Mouse (Mus musculus): ENCODE data around the gene Cep164. TPM values are rescaled to one million over a fixed set of nuclear protein-coding genes. Genes with fewer than 3 reads are reported as not detected.
A peak's percentile ranks its signal among the peaks of the same experiment; 100 is the strongest.

Cep164 gene
- polyA plus RNA-seq, 1 experiment from 2014 or later: 17.5 TPM

GRCm38 (mm10) chr9:45769596-45769995 is 58.9 kb downstream of the Cep164 start:
- H3K4me1 ChIP-seq (replicated peaks; ENCODE audit: control insufficient read depth, insufficient read depth, low read length): no peaks in the 10 kb centered on the region
- no peak for ATAC-seq (replicated peaks; ENCODE audit: low FRiP score)
- H3K4me3 ChIP-seq (ENCODE audit: low read depth, low read length): no peak overlapping the region
- no peaks in the 10 kb centered on the region; the same call in 1 of the 2 replicates for H3K36me3 ChIP-seq (ENCODE audit: control insufficient read depth, insufficient read depth, low read length)
- H3K4me2 ChIP-seq (ENCODE audit: low read depth, low read length, severe bottlenecking): no peak overlapping the region
- H3K27ac ChIP-seq (ENCODE audit: low read depth, low read length): no peak overlapping the region
- 89% methylated on average over 5 of the region's 5 CpGs for WGBS
- no peak for DNase-seq (ENCODE audit: low spot score)
- no peak overlapping the region for H3K9ac ChIP-seq (ENCODE audit: low read length)
- no peaks in the 10 kb centered on the region for H3K9me3 ChIP-seq (ENCODE audit: control insufficient read depth, low read length)
- H3K27me3 ChIP-seq (ENCODE audit: control insufficient read depth, insufficient read depth, low read length): no peaks in the 10 kb centered on the region

- DNase-seq (ENCODE audit: low spot score) (no peak), ATAC-seq (replicated peaks; ENCODE audit: low FRiP score) (no peak)
- no peak overlapping the region for H3K4me2 ChIP-seq (ENCODE audit: low read depth, low read length, severe bottlenecking)
- H3K9me3 ChIP-seq (ENCODE audit: control insufficient read depth, low read length): no peaks in the 10 kb centered on the region
- H3K9ac ChIP-seq (ENCODE audit: low read length): no peak overlapping the region
- 88% methylated on average over 18 of the region's 18 CpGs for WGBS
- H3K4me3 ChIP-seq (ENCODE audit: low read depth, low read length): no peak overlapping the region
- no peaks in the 10 kb centered on the region for H3K4me1 ChIP-seq (replicated peaks; ENCODE audit: control insufficient read depth, insufficient read depth, low read length)
- H3K36me3 ChIP-seq (ENCODE audit: control insufficient read depth, insufficient read depth, low read length): no peaks in the 10 kb centered on the region; the same call in 1 of the 2 replicates
- H3K27me3 ChIP-seq (ENCODE audit: control insufficient read depth, insufficient read depth, low read length): no peaks in the 10 kb centered on the region
- no peak overlapping the region for H3K27ac ChIP-seq (ENCODE audit: low read depth, low read length)
These were observed 60.1 kb downstream of the Cep164 start for GRCm38 (mm10) chr9:45768421-45768820.

GRCm38 (mm10) chr9:45767155-45767554 is 61.3 kb downstream of the Cep164 start:
- Histone ChIP-seq H3K27me3 (ENCODE audit: control insufficient read depth, insufficient read depth, low read length) (no peaks in the 10 kb centered on the region), H3K4me1 (replicated peaks; ENCODE audit: control insufficient read depth, insufficient read depth, low read length) (no peaks in the 10 kb centered on the region), H3K36me3 (ENCODE audit: control insufficient read depth, insufficient read depth, low read length) (no peaks in the 10 kb centered on the region; the same call in 1 of the 2 replicates), H3K4me3 (ENCODE audit: low read depth, low read length) (no peak overlapping the region), H3K4me2 (ENCODE audit: low read depth, low read length, severe bottlenecking) (no peak overlapping the region), H3K9me3 (ENCODE audit: control insufficient read depth, low read length) (no peaks in the 10 kb centered on the region), H3K9ac (ENCODE audit: low read length) (no peak overlapping the region), H3K27ac (ENCODE audit: low read depth, low read length) (no peak overlapping the region)
- DNase-seq (ENCODE audit: low spot score) (no peak), ATAC-seq (replicated peaks; ENCODE audit: low FRiP score) (no peak)
- WGBS: 94% methylated on average over 8 of the region's 8 CpGs

GRCm38 (mm10) chr9:45766195-45766594 is 62.3 kb downstream of the Cep164 start:
- Histone ChIP-seq H3K36me3 (ENCODE audit: control insufficient read depth, insufficient read depth, low read length) (no peaks in the 10 kb centered on the region; the same call in 1 of the 2 replicates), H3K4me2 (ENCODE audit: low read depth, low read length, severe bottlenecking) (no peak overlapping the region), H3K9me3 (ENCODE audit: control insufficient read depth, low read length) (no peaks in the 10 kb centered on the region), H3K27me3 (ENCODE audit: control insufficient read depth, insufficient read depth, low read length) (no peaks in the 10 kb centered on the region), H3K9ac (ENCODE audit: low read length) (no peak overlapping the region), H3K4me1 (replicated peaks; ENCODE audit: control insufficient read depth, insufficient read depth, low read length) (no peaks in the 10 kb centered on the region), H3K4me3 (ENCODE audit: low read depth, low read length) (no peak overlapping the region), H3K27ac (ENCODE audit: low read depth, low read length) (no peak overlapping the region)
- DNase-seq (ENCODE audit: low spot score) (no peak), ATAC-seq (replicated peaks; ENCODE audit: low FRiP score) (no peak)
- 88% methylated on average over 6 of the region's 6 CpGs for WGBS

GRCm38 (mm10) chr9:45754452-45755091 is 73.9 kb downstream of the Cep164 start:
- ATAC-seq (replicated peaks; ENCODE audit: low FRiP score): no peak

GRCm38 (mm10) chr9:45749917-45750316 is 78.6 kb downstream of the Cep164 start:
- no peak overlapping the region for H3K4me2 ChIP-seq (ENCODE audit: low read depth, low read length, severe bottlenecking)
- no peaks in the 10 kb centered on the region for H3K9me3 ChIP-seq (ENCODE audit: control insufficient read depth, low read length)
- H3K4me3 ChIP-seq (ENCODE audit: low read depth, low read length): no peak overlapping the region
- no peak overlapping the region for H3K27ac ChIP-seq (ENCODE audit: low read depth, low read length)
- 0 out of 2 replicates have a peak, but pooled peaks cover 2% of the 10 kb centered on the region for H3K4me1 ChIP-seq (replicated peaks; ENCODE audit: control insufficient read depth, insufficient read depth, low read length)
- ATAC-seq (replicated peaks; ENCODE audit: low FRiP score): no peak
- no peaks in the 10 kb centered on the region for H3K27me3 ChIP-seq (ENCODE audit: control insufficient read depth, insufficient read depth, low read length)
- WGBS: 96% methylated on average over 4 of the region's 4 CpGs
- H3K36me3 ChIP-seq (ENCODE audit: control insufficient read depth, insufficient read depth, low read length): no peaks in the 10 kb centered on the region
- DNase-seq (ENCODE audit: low spot score): no peak
- no peak overlapping the region for H3K9ac ChIP-seq (ENCODE audit: low read length)

More at GRCm38 (mm10) chr9:45754452-45755091, 73.9 kb downstream of the Cep164 start:
- no peak overlapping the region for H3K9ac ChIP-seq (ENCODE audit: low read length)
- H3K4me3 ChIP-seq (ENCODE audit: low read depth, low read length): no peak overlapping the region
- WGBS: 40% methylated on average over 8 of the region's 8 CpGs
- no peaks in the 10 kb centered on the region for H3K36me3 ChIP-seq (ENCODE audit: control insufficient read depth, insufficient read depth, low read length)
- no peak overlapping the region for H3K4me2 ChIP-seq (ENCODE audit: low read depth, low read length, severe bottlenecking)
- H3K27me3 ChIP-seq (ENCODE audit: control insufficient read depth, insufficient read depth, low read length): no peaks in the 10 kb centered on the region
- no peak overlapping the region for H3K27ac ChIP-seq (ENCODE audit: low read depth, low read length)
- H3K4me1 ChIP-seq (replicated peaks; ENCODE audit: control insufficient read depth, insufficient read depth, low read length): 0 out of 2 replicates have a peak, but pooled peaks cover 2% of the 10 kb centered on the region
- H3K9me3 ChIP-seq (ENCODE audit: control insufficient read depth, low read length): no peaks in the 10 kb centered on the region
- peak; percentile 82 for DNase-seq (ENCODE audit: low spot score)

- DNase-seq (ENCODE audit: low spot score) (no peak), ATAC-seq (replicated peaks; ENCODE audit: low FRiP score) (no peak)
- H3K9me3 ChIP-seq (ENCODE audit: control insufficient read depth, low read length): no peaks in the 10 kb centered on the region
- H3K27me3 ChIP-seq (ENCODE audit: control insufficient read depth, insufficient read depth, low read length): no peaks in the 10 kb centered on the region
- no peaks in the 10 kb centered on the region for H3K4me1 ChIP-seq (replicated peaks; ENCODE audit: control insufficient read depth, insufficient read depth, low read length)
- WGBS: 80% methylated on average over 7 of the region's 7 CpGs
- H3K4me2 ChIP-seq (ENCODE audit: low read depth, low read length, severe bottlenecking): no peak overlapping the region
- H3K9ac ChIP-seq (ENCODE audit: low read length): no peak overlapping the region
- H3K4me3 ChIP-seq (ENCODE audit: low read depth, low read length): no peak overlapping the region
- H3K36me3 ChIP-seq (ENCODE audit: control insufficient read depth, insufficient read depth, low read length): no peaks in the 10 kb centered on the region
- H3K27ac ChIP-seq (ENCODE audit: low read depth, low read length): no peak overlapping the region
These were observed 83.0 kb downstream of the Cep164 start for GRCm38 (mm10) chr9:45745451-45745850.

GRCm38 (mm10) chr9:45740584-45740980 is 87.9 kb downstream of the Cep164 start:
- Histone ChIP-seq H3K36me3 (ENCODE audit: control insufficient read depth, insufficient read depth, low read length) (no peaks in the 10 kb centered on the region), H3K27me3 (ENCODE audit: control insufficient read depth, insufficient read depth, low read length) (no peaks in the 10 kb centered on the region)

More at GRCm38 (mm10) chr9:45740584-45740980, 87.9 kb downstream of the Cep164 start:
- ATAC-seq (replicated peaks; ENCODE audit: low FRiP score) (no peak), DNase-seq (ENCODE audit: low spot score) (no peak)
- H3K4me1 ChIP-seq (replicated peaks; ENCODE audit: control insufficient read depth, insufficient read depth, low read length): 0 out of 2 replicates have a peak, but pooled peaks cover 2% of the 10 kb centered on the region
- no peak overlapping the region for H3K4me2 ChIP-seq (ENCODE audit: low read depth, low read length, severe bottlenecking)
- no peak overlapping the region for H3K4me3 ChIP-seq (ENCODE audit: low read depth, low read length)
- 66% methylated on average over 2 of the region's 2 CpGs for WGBS
- H3K9me3 ChIP-seq (ENCODE audit: control insufficient read depth, low read length): no peaks in the 10 kb centered on the region
- no peak overlapping the region for H3K9ac ChIP-seq (ENCODE audit: low read length)
- H3K27ac ChIP-seq (ENCODE audit: low read depth, low read length): no peak overlapping the region
